Mouse (Mus musculus) erythroblast, embryonic 14.5 days (primary cell): Measurements from ENCODE around the gene Bap1.

Experiments
- GATA1 ChIP-seq: IDR thresholded peaks from 2 replicates; pipeline ENCODE4 v1.6.1; 2012; ENCODE audit warnings: low read length, inconsistent platforms, mixed read lengths
- TAL1 ChIP-seq: IDR thresholded peaks from 3 replicates; pipeline ENCODE4 v1.6.1; 2012; ENCODE audit warnings: low read length, inconsistent platforms, mixed read lengths

GRCm38 (mm10) chr14:31233996-31234591 lies 17.2 kb upstream of the Bap1 start:
- TF ChIP-seq GATA1 (no peak), TAL1 (no peak)
